Mouse (Mus musculus) kidney, embryonic 16.5 days (tissue): ENCODE results near the gene Nts. TPM values are rescaled to one million over a fixed set of nuclear protein-coding genes. Genes with fewer than 3 reads are reported as not detected.
A peak's percentile ranks its signal among the peaks of the same experiment; 100 is the strongest.
"Not testable (repeated sequence)": the region's sequence is repeated elsewhere in the genome, so short reads cannot be mapped to it uniquely, and the experiment has no call there.

Experiments
- ATAC-seq: fragments of 200-750 bp; cut with Nextera tagmentation; 2 replicates; pipeline ENCODE4 v1.8.0; 2017; ENCODE audit warnings: moderate TSS enrichment; ENCODE audit not compliant: low FRiP score, low TSS enrichment
- H3K27ac ChIP-seq: fragments of 300-500 bp; sonication (generic); 2 replicates; pipeline ENCODE4 v1.5.1; 2014; ENCODE audit warnings: low read length
- H3K27me3 ChIP-seq: fragments of 300-500 bp; sonication (generic); 2 replicates; pipeline ENCODE4 v1.6.1; 2014; ENCODE audit warnings: low read length, control low read depth, mixed read lengths; ENCODE audit not compliant: insufficient read depth
- H3K36me3 ChIP-seq: fragments of 300-500 bp; sonication (generic); 2 replicates; pipeline ENCODE4 v1.6.1; 2014; ENCODE audit warnings: low read length, control low read depth, mixed read lengths; ENCODE audit not compliant: insufficient read depth
- H3K4me1 ChIP-seq: fragments of 300-500 bp; sonication (generic); 2 replicates; pipeline ENCODE4 v1.6.1; 2014; ENCODE audit warnings: low read length, control low read depth, mixed read lengths; ENCODE audit not compliant: insufficient read depth
- H3K4me2 ChIP-seq: fragments of 300-500 bp; sonication (generic); replicated peaks from 2 replicates; pipeline ENCODE4 v1.6.1; 2014; ENCODE audit warnings: low read depth, low read length
- H3K4me3 ChIP-seq: fragments of 300-500 bp; sonication (generic); 2 replicates; pipeline ENCODE4 v1.5.1; 2014; ENCODE audit warnings: mild to moderate bottlenecking, low read length
- H3K9ac ChIP-seq: fragments of 300-500 bp; sonication (generic); replicated peaks from 2 replicates; pipeline ENCODE4 v1.6.1; 2014; ENCODE audit warnings: low read length
- H3K9me3 ChIP-seq: fragments of 300-500 bp; sonication (generic); 2 replicates; pipeline ENCODE4 v1.6.1; 2016; ENCODE audit warnings: low read length, control low read depth
- WGBS: fragments of 180-500 bp; shearing (Covaris S2); extraction: QIAGEN DNeasy Blood & Tissue Kit; methylation state at CpG from one replicate; pipeline ENCODE4 v1.1.7; 2014; 5-methylcytosine and 5-hydroxymethylcytosine counted together
- polyA plus RNA-seq: library from polyadenylated mRNA; unstranded; fragments of >200 nt; fragmentation: Nextera tagmentation; extraction: Ambion mirVana; gene quantifications from 2 replicates; pipeline ENCODE4 v1.2.1, GENCODE M21; 2015

The Nts gene
- polyA plus RNA-seq, 1 experiment from 2014 or later, result 12.6 TPM

DNA sequence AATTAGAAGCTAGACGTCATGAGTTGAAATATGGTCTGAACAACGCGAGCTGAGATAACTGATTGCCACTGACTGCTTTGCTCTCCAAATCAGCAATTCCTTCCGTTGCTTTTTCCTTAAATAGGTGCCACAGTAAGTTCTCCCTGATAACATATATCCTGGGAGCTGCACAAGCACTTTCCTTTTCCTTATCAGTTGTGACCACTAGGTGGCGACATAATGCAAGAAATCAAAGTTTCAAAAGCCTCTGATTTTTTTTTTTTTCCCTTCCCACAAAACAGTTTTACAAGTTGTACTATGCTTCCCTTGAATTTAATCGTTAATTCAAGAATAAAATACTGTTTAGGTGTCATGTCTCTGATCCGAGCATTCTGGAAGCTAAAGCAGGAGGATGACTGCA lies 40.8 kb downstream of the Nts start:
- no peak overlapping the region for H3K4me3 ChIP-seq
- no peak overlapping the region for H3K27ac ChIP-seq
- H3K4me2 ChIP-seq, result no peak overlapping the region
- 5% methylated on average over 7 of the region's 7 CpGs for WGBS
- H3K27me3 ChIP-seq, result no peaks in the 10 kb centered on the region
- no peak overlapping the region for H3K9ac ChIP-seq
- no peaks in the 10 kb centered on the region for H3K9me3 ChIP-seq
- no peaks in the 10 kb centered on the region for H3K4me1 ChIP-seq
- H3K36me3 ChIP-seq, result no peaks in the 10 kb centered on the region
- ATAC-seq, result no peak

DNA sequence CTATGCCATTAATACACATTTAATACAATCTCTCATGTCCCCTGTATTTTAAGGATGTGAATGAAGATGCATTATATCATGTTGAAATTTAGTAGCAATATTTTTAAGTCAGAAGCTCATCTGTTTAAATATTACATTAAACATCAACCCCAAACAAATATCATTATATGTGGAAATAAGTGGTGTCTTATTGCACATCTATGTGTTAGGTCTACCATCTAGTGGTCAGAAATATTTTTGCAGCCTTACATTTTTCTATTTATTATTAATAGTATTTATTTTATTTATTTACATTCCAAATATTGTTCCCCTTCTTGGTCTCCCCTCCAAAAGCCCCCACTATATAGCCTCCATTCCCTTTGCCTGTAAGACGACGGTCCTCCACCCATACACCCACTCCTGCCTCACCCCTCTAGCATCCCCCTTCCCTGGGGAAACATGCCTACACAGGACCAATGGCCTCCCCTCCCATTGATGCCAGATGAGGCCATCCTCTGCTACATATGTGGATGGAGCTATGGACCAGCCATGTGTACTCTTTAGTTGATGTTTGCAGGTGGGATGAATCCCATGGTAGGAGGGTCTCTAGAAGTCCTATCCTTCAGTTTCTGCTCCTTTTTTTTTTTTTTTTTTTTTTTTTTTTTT lies 45.3 kb downstream of the Nts start:
- no peak for ATAC-seq
- no peak overlapping the region for H3K4me3 ChIP-seq
- H3K9ac ChIP-seq, result no peak overlapping the region
- no peaks in the 10 kb centered on the region for H3K27me3 ChIP-seq
- H3K27ac ChIP-seq, result no peak overlapping the region
- no peak overlapping the region for H3K4me2 ChIP-seq
- H3K36me3 ChIP-seq, result no peaks in the 10 kb centered on the region
- WGBS, result 23% methylated on average over 2 of the region's 2 CpGs
- H3K4me1 ChIP-seq, result no peaks in the 10 kb centered on the region
- H3K9me3 ChIP-seq, result no peaks in the 10 kb centered on the region

DNA sequence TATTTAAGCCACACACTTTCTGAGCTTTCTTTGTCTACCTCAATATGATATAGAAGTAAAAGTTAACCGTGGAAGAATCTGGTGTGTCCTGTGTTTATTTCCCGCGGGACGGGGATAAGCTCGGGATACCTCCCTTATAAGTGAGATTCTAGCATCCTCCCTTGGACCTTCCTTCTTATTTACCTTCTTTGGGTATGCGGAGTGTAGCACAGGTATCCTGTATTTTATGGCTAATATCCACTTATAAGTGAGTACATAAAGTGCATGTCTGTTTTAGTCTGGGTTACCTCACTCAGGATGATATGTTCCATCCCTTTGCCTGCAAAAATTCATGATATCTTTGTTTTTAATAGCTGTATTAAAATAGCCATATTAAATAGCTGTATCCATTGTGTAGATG lies 54.8 kb downstream of the Nts start:
- H3K9me3 ChIP-seq, H3K9ac ChIP-seq, H3K27ac ChIP-seq, H3K4me3 ChIP-seq, H3K4me1 ChIP-seq, H3K36me3 ChIP-seq, H3K27me3 ChIP-seq, ATAC-seq: not testable (repeated sequence)
- 0 out of 2 replicates have a peak overlapping the region, but pooled peaks have one; percentile 23 for H3K4me2 ChIP-seq
- 37% methylated on average over 6 of the region's 6 CpGs for WGBS

DNA sequence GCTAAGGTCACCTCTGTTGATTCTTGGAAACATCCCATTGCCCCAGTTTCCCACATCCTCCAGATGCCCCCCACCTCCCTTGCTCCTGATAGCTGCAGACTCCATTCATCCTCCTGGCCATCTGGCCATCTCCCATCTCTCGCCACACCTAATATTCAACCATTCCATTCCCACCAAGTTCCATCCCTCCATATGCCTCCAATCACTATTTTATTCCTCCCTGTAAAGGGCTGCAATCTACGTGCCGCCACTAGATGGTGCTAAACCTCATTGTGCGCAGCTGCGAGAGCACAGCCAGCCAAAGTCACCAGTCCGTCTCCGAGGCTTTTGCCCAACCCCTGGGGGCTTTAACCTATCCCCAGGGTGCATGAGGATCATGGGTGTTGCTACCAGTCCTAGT lies 55.2 kb downstream of the Nts start:
- H3K4me2 ChIP-seq, result 0 out of 2 replicates have a peak overlapping the region, but pooled peaks have one; percentile 23
- H3K4me1 ChIP-seq, H3K9me3 ChIP-seq, H3K4me3 ChIP-seq, H3K27me3 ChIP-seq, H3K27ac ChIP-seq, H3K9ac ChIP-seq, H3K36me3 ChIP-seq: not testable (repeated sequence)
- 4% methylated on average over 5 of the region's 7 CpGs for whole genome bisulfite sequencing
- peak; percentile 63; the same call in 1 of the 2 replicates for ATAC-seq

Other genes with a start within 250 kb of the Nts start
- 8.3 and 8.6 TPM in 2 replicates for gene Rassf9, start 21.7 kb upstream of the Nts start, polyA plus RNA-seq